Mouse (Mus musculus): Measurements from ENCODE around the gene Shroom1.

Gene Shroom1

DNA sequence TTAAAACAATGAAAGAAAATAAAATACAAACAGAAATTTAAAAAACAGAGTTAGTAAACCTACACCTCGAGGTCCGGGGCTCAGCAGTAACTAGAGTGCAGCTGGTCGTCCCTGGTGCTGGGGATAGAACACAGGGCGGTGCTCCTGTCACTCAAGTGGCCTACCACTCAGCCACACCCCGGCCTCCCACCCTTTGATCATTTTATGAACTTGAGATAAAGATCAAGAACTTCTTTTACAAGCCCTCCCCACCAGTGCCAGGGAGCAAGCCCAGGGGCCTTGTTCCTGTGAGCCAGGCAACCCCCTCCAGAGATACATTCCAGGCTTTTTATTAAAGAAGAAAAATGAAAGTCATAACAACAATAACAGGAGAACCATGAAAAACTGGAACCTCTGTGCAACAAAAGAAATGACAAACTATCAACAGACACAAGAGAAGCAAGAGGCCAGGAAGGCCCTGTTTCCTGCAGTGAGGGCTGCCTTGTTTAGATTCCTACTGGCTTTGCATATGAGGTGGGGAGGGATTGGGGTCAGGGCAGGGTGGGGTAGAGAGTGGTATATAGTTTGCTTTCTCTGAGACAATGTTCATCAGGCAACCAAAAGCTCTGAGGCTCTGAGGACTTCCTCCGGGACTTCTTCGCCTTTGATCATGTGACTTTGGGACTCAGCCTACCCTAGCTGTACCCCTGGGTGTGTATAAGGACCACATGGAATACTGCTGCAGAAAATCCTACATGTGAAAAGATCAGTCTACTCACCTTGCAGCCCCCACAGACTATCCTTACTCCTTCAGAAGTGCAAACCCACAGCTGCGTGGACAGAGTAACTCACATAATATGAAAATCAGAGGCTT lies 60.0 kb downstream of the Shroom1 start:
- no peak for DNase-seq
